Mouse (Mus musculus) liver, embryonic 14.5 days (tissue): ENCODE data around the gene Atpaf2. TPM values are rescaled to one million over a fixed set of nuclear protein-coding genes. Genes with fewer than 3 reads are reported as not detected.

Experiments
- ATAC-seq: fragments of 200-750 bp; cut with Nextera tagmentation; 2 replicates; pipeline ENCODE4 v1.8.0; 2017; ENCODE audit warnings: moderate number of reproducible peaks, mild to moderate bottlenecking, moderate library complexity; ENCODE audit not compliant: insufficient read depth
- DNase-seq, 3 experiments: peaks; one replicate each; pipeline ENCODE4 v3.0.0-alpha.2; 2012 to 2013; ENCODE audit warnings: low read depth in 3 of 3, low spot score in 3 of 3
- H3K27ac ChIP-seq: fragments of 300-500 bp; sonication (generic); 2 replicates; pipeline ENCODE4 v1.5.1; 2014; ENCODE audit warnings: moderate library complexity, mild to moderate bottlenecking, control low read depth, inconsistent platforms
- H3K27me3 ChIP-seq: fragments of 300-500 bp; sonication (generic); 2 replicates; pipeline ENCODE4 v1.6.1; 2014; ENCODE audit warnings: mild to moderate bottlenecking, low read length, moderate library complexity; ENCODE audit not compliant: control insufficient read depth, insufficient read depth
- H3K36me3 ChIP-seq: fragments of 300-500 bp; sonication (generic); replicated peaks from 2 replicates; pipeline ENCODE4 v1.6.1; 2014; ENCODE audit warnings: low read depth; ENCODE audit not compliant: control insufficient read depth, insufficient read depth
- H3K4me1 ChIP-seq, 2 experiments: fragments of 200-500 bp in 1 of 2; fragments of 300-500 bp in 1 of 2; sonication (generic) in 1 of 2; replicated peaks; 2 replicates each; pipeline ENCODE4 v1.6.1; 2012 to 2014; ENCODE audit warnings: antibody characterized with exemption in 1 of 2, inconsistent platforms in 1 of 2, low read length in 1 of 2; ENCODE audit not compliant: control insufficient read depth in 2 of 2, insufficient read depth in 2 of 2
- H3K4me2 ChIP-seq: fragments of 300-500 bp; sonication (generic); 2 replicates; pipeline ENCODE4 v1.6.1; 2014; ENCODE audit warnings: low read depth, mild to moderate bottlenecking, control low read depth, moderate library complexity
- H3K4me3 ChIP-seq, 2 experiments: fragments of 200-500 bp in 1 of 2; fragments of 300-500 bp in 1 of 2; sonication (generic) in 1 of 2; 2 replicates each; pipeline ENCODE4 v1.5.1; 2012 to 2014; ENCODE audit warnings: low read depth in 2 of 2, low read length in 2 of 2, mild to moderate bottlenecking in 2 of 2, control low read depth in 1 of 2, inconsistent platforms in 1 of 2, moderate library complexity in 1 of 2; ENCODE audit not compliant: insufficient read depth in 1 of 2
- H3K9ac ChIP-seq: fragments of 300-500 bp; sonication (generic); replicated peaks from 2 replicates; pipeline ENCODE4 v1.6.1; 2014; ENCODE audit warnings: mild to moderate bottlenecking, control low read depth, moderate library complexity
- H3K9me3 ChIP-seq: fragments of 300-500 bp; sonication (generic); 2 replicates; pipeline ENCODE4 v1.6.1; 2016; ENCODE audit warnings: low read length, mixed read lengths; ENCODE audit not compliant: control insufficient read depth
- CTCF ChIP-seq: IDR thresholded peaks from 2 replicates; pipeline ENCODE4 v1.5.1; 2016; ENCODE audit warnings: antibody characterized with exemption, low read depth, control low read depth
- EP300 ChIP-seq: IDR thresholded peaks from 2 replicates; pipeline ENCODE4 v1.6.1; 2016; ENCODE audit warnings: antibody characterized with exemption, low read depth
- WGBS: fragments of 180-500 bp; shearing (Covaris S2); extraction: QIAGEN DNeasy Blood & Tissue Kit; methylation state at CpG from one replicate; pipeline ENCODE4 v1.1.7; 2014; ENCODE audit not compliant: insufficient replicate concordance; 5-methylcytosine and 5-hydroxymethylcytosine counted together
- polyA plus RNA-seq, 2 experiments: library from polyadenylated mRNA; depleted of rRNA in 1 of 2; stranded (reverse) in 1 of 2; unstranded in 1 of 2; fragments of >200 nt; fragmentation: Nextera tagmentation in 1 of 2; extraction: Ambion mirVana in 1 of 2; gene quantifications; 2 replicates each; pipeline versions ENCODE4 v1.2.1 to v1.2.3; 2012 to 2014

The Atpaf2 gene
- polyA plus RNA-seq, 2 experiments, result 19.4 to 25.2 TPM

DNA sequence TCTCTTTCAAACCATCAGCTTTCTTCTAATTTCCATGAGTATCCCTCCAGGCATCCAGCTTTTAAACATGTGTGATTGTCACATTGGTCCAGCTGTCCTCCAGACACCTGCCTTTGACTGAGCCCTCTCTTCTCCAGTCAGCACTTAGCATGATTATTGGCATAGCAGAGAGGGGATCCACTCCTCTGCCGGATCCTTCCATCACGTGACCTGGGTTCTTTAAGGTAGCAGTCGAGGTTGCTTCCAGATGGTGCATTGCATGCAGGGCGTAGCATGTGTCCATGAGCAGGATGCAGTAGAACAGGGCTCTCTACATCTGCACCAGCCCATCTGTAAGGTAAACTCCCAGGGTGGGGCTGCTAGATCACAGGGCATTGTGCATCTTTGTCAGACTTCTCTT lies 49.3 kb downstream of the Atpaf2 start:
- H3K4me2 ChIP-seq, result no peak overlapping the region
- H3K27ac ChIP-seq, result no peak overlapping the region
- TF ChIP-seq EP300 (no peak), CTCF (no peak)
- no peak for DNase-seq
- no peaks in the 10 kb centered on the region for H3K27me3 ChIP-seq
- no peak overlapping the region for H3K4me3 ChIP-seq
- H3K36me3 ChIP-seq, result no peaks in the 10 kb centered on the region
- 49% methylated on average over 4 of the region's 4 CpGs for WGBS
- no peak for ATAC-seq
- H3K4me1 ChIP-seq, result no peaks in the 10 kb centered on the region
- H3K9ac ChIP-seq, result no peak overlapping the region
- no peaks in the 10 kb centered on the region for H3K9me3 ChIP-seq

DNA sequence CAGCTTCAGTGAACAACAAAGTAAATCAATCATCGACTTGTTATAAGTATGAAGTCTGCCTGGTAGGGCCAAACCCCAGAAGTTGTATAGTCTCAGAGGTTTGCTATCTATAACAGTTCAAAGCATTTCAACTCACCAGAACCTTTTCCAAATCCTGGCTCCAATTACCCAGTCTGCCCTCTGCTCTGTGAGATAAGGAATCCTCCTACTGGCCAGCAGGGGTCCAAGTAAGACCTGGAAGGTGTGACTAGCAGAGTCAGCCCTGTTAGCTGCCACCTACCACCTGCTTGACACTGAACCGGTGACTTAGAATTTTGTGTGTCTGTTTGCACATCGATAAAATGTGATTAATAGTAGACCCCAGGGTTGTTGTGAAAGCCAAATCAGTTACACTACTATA lies 51.0 kb downstream of the Atpaf2 start:
- Histone ChIP-seq H3K27me3 (no peaks in the 10 kb centered on the region), H3K9me3 (no peaks in the 10 kb centered on the region), H3K36me3 (no peaks in the 10 kb centered on the region), H3K9ac (no peak overlapping the region), H3K4me2 (no peak overlapping the region), H3K27ac (no peak overlapping the region), H3K4me3 (no peak overlapping the region), H3K4me1 (no peaks in the 10 kb centered on the region)
- WGBS, result 51% methylated on average over 3 of the region's 3 CpGs
- TF ChIP-seq EP300 (no peak), CTCF (peak; percentile 39; the same call in 1 of the 2 replicates)
- DNase-seq (no peak), ATAC-seq (no peak)

DNA sequence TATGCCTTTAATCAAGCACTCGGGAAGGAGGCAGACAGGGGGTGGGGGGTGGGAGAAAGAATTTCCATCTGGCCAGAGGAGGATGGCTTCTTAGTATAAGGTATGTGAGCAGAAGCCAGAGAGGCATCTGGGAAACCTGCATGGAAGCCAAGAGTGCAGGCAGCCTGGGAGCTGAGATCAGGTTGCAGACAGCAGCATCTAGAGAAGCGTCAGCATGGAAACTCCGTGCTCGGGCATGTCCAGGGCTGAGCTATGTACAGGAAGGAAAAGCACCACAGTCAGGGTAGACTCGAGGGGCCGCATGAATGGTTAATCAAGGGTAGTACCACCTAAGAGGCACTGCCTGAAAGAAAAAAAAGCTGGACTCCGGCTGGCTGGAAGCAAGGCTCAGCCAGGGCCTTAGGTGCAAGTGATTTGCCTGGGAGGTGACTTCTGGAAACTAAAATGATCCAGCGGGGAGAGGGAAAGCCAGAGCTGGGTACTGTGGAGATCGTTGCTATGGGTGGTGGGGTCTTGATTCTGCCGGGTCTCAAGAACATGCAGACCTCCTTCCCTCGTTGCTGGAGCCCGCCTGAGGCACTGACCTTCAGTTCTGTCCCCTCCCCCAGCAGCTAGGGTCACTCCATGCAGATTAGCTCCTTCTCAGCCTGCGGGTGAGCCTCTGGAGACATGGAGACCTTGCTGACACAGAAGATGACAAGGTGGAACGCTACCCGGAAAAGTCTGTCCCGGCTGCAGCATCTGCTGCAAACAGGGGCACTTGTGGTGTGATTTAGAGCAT lies 51.8 kb downstream of the Atpaf2 start:
- no peak for TF ChIP-seq EP300
- no peak for TF ChIP-seq CTCF
- no peak for DNase-seq
- Histone ChIP-seq H3K27me3 (no peaks in the 10 kb centered on the region), H3K36me3 (no peaks in the 10 kb centered on the region), H3K9ac (no peak overlapping the region), H3K27ac (no peak overlapping the region), H3K9me3 (no peaks in the 10 kb centered on the region), H3K4me2 (no peak overlapping the region), H3K4me1 (no peaks in the 10 kb centered on the region), H3K4me3 (no peak overlapping the region)
- ATAC-seq, result no peak
- WGBS, result 37% methylated on average over 16 of the region's 16 CpGs

DNA sequence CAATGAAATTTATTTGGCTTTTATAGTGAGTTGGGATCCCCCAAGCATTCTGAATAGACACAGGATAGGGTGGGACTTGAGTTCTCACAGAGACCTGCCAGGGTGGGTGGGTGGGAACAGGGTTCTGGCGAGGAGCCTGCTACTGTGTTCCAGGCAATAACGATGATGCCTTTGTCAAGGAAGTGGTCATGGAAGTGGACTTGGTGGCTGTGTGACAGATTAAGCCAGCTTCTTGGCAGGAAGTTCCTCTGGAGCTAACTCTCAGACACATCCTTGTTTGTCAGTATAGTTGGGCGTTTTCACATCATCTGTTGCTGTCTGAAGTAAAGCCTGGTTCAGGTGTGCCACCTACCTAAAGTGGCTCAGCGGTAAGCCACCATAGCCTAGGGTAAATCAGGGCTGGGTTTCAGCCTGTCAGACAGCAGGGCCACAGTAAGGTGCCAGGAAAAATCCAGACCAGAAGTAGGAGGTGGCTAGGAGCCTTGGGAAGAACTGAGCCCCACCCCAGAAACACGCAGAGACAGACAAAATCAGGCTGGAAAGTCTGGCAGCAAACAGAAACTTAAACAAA lies 57.5 kb downstream of the Atpaf2 start:
- WGBS, result 56% methylated on average over 5 of the region's 5 CpGs
- H3K4me3 ChIP-seq, result no peak overlapping the region
- no peaks in the 10 kb centered on the region for H3K36me3 ChIP-seq
- H3K27ac ChIP-seq, result no peak overlapping the region
- no peaks in the 10 kb centered on the region for H3K9me3 ChIP-seq
- H3K4me1 ChIP-seq, result 0 out of 4 replicates have a peak, but pooled peaks cover 0 to 2% of the 10 kb centered on the region in 2 experiments
- TF ChIP-seq EP300 (no peak), CTCF (no peak)
- no peaks in the 10 kb centered on the region for H3K27me3 ChIP-seq
- no peak overlapping the region for H3K9ac ChIP-seq
- no peak for ATAC-seq
- DNase-seq, result no peak
- H3K4me2 ChIP-seq, result no peak overlapping the region

GRCm38 (mm10) chr11:60359936-60360335 lies 58.3 kb downstream of the Atpaf2 start:
- DNase-seq (no peak), ATAC-seq (no peak)
- Histone ChIP-seq H3K4me3 (no peak overlapping the region), H3K4me2 (no peak overlapping the region), H3K27ac (no peak overlapping the region), H3K27me3 (no peaks in the 10 kb centered on the region), H3K4me1 (0 out of 4 replicates have a peak, but pooled peaks cover 0 to 2% of the 10 kb centered on the region in 2 experiments), H3K9me3 (no peaks in the 10 kb centered on the region), H3K9ac (no peak overlapping the region), H3K36me3 (no peaks in the 10 kb centered on the region)
- no peak for TF ChIP-seq CTCF
- no peak for TF ChIP-seq EP300
- WGBS, result 65% methylated on average over 1 of the region's 1 CpGs
